Mouse (Mus musculus) cortical plate, adult 2 months (tissue): ENCODE data around the gene Majin.

Experiments
- CTCF ChIP-seq: fragments of 200-500 bp; IDR thresholded peaks from 2 replicates; pipeline ENCODE4 v1.5.1; 2011; ENCODE audit warnings: mild to moderate bottlenecking, control low read depth, low read length; ENCODE audit not compliant: insufficient read depth; ENCODE audit errors: extremely low read depth
- POLR2A ChIP-seq: fragments of 200-500 bp; IDR thresholded peaks from 2 replicates; pipeline ENCODE4 v1.6.1; 2011; ENCODE audit warnings: mild to moderate bottlenecking, low read length, control low read depth; ENCODE audit not compliant: insufficient read depth; ENCODE audit errors: extremely low read depth

DNA sequence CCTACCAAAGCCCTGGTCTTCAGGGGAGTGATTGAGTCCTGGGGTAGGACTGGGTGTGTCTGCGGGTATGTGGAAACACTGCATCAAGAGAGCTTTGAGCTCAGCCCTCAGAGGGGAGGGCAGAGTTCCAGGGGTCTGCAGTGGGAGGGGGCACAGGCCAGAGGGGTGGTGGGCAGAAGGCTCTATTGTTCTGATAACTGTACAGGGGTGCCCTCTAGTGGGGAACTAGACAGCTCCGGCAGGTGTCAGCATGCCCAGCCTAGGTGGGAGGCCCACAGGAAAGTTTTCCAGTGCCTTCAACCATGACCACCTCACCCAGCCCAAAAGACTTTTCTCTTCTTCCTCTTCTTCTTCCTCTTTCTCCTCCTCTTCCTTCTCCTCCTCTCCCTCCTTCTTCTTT lies 76.2 kb downstream of the Majin start:
- TF ChIP-seq CTCF (no peak), POLR2A (no peak)
